Mouse (Mus musculus) large intestine, adult 2 months (tissue): ENCODE data around the gene Gpat3. TPM values are rescaled to one million over a fixed set of nuclear protein-coding genes. Genes with fewer than 3 reads are reported as not detected.
A peak's percentile ranks its signal among the peaks of the same experiment; 100 is the strongest.

Experiments
- DNase-seq: peaks from one replicate; pipeline ENCODE4 v3.0.0-alpha.2; 2012; ENCODE audit warnings: low read depth, low spot score
- WGBS: fragments of 180-500 bp; shearing (Covaris S2); methylation state at CpG from one replicate; pipeline ENCODE4 v1.1.7; 2018; 5-methylcytosine and 5-hydroxymethylcytosine counted together
- polyA plus RNA-seq: library from polyadenylated mRNA; depleted of rRNA; stranded (reverse); fragments of >200 nt; gene quantifications from 2 replicates; pipeline ENCODE4 v1.2.3, GENCODE M21; 2012; rRNA removed

Gene Gpat3
- polyA plus RNA-seq, 1 experiment, result 21.0 TPM

DNA sequence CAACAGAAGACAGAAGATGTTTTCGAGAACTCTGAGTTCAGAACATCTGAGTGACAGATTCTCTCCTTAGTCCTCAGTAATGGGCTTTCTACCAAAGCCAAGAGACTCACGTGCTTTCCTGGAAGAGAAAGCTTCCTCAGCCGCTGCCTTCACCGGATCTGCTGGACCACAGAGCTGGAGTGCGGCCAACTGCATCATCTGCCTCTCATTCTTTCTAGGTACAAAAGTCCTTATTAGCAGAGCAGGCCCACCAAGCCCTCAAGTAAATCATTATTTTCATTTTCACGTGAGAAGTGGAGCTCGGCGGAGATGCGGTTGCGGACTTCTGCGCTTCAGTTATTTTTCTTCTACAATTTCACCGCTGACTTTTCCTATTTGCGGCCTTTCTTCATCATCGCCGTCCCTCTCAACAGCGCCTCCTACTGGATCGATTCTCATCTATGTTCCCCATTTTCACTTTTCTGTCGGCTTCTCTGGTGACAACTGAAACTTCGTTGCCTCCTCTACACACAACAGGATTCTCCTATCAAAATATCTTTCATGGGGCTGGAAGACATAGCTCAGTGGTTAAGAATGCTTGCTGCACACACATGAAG, 66.1 kb downstream of the Gpat3 start:
- no peak for DNase-seq

DNA sequence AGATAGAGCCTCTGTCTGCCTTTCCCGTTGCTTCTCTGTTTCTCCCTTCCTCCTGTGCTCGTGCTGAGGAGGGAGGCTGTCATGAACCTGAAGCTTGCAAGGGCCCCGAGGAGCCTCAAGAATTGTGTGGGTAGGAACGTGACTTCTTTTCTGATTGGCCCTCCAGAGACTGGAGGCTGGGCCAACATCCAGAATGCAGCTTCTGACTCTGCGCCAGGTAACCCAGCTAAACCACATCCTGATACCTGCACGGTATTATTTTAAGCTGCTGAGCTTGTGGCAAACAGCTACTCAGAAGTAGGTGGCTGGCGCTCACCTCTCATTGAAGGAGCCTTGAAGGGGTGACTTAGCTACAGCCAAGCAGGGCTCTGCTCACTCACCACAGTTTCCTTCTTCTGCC, 66.9 kb downstream of the Gpat3 start:
- no peak for DNase-seq

More for the DNA sequence above, 66.1 kb downstream of the Gpat3 start:
- 83% methylated on average over 19 of the region's 19 CpGs for WGBS

DNA sequence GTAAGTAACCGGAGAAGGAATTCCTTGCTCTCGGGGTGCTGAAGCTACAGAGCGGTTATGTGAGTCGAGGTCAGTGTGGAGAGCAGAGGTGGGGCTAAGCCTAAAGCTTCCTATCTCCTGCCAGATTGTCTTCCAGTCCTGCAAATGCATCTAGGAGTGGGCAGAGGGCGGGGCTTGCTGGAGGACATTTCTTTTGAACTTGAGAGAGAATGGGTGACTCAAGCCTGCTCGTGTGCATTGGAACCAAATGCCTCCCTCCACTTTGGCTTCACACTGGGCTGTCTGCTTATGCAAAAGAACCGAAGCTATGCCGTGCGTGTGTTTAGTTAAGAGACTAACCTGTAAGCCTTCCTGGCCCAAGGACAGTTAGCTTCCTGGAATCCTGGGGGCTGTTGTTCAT, 67.8 kb downstream of the Gpat3 start:
- 67% methylated on average over 9 of the region's 9 CpGs for WGBS
- DNase-seq, result no peak

More for the DNA sequence above, 66.9 kb downstream of the Gpat3 start:
- WGBS, result 79% methylated on average over 7 of the region's 7 CpGs

DNA sequence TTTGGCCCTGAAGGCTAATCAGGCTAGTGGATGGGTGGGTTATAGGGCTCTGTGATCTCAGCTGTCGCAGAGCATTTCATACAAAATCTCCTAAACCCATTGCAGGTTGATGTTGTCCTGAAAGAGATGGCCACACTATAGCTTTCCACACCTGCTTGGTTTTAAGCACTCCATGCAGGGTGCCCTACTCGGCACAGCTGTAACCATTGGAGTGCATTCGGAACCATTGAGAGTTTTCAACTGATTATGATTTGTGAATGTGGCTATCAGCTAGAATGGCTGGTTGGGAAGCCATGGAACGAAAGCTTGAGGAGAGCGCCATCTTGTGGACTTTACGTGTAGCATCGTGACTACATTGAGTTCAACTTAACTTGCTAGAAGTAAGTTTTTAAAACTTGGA, 69.5 kb downstream of the Gpat3 start:
- 15% methylated on average over 7 of the region's 7 CpGs for WGBS
- DNase-seq, result peak; percentile 54

DNA sequence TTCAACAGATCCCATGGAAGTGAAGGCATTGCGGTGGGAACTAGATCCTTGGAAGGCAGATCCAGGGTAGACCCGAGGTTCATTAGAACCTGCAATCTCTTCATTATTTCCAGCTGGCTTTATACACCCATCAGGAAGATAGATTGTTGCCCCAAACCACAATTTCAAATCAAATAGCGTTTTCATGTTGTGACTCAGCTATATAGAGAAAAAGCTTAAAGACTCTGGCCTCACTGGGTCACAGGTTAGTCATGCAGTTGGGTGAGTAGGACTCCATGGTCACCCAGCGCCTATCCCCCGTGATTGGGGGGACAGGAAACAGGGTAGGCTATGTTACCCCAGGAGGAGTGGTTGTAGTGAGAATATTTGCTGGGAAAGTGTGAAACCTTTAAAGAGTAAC, 69.9 kb downstream of the Gpat3 start:
- WGBS, result 37% methylated on average over 5 of the region's 5 CpGs
- DNase-seq, result no peak

DNA sequence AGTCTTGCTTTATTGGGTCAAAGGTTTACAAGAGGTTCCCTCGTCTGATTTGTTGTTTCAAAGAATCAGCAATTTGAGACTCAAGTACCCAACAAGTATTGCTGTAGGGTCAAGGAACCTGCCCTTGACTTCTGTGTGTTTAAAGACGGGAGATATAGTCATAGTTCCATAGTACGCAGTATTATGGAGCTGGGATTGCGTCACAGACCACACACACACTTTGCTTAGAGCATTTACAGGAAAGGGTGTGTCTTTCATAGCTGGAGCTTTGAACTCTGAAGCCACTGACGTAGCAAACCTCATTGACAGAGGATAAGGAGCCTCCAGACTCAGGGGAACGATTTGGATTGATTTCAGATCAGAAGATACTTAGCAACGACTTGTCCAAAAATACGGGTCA, 70.9 kb downstream of the Gpat3 start:
- WGBS, result 12% methylated on average over 8 of the region's 8 CpGs
- DNase-seq, result peak; percentile 73

DNA sequence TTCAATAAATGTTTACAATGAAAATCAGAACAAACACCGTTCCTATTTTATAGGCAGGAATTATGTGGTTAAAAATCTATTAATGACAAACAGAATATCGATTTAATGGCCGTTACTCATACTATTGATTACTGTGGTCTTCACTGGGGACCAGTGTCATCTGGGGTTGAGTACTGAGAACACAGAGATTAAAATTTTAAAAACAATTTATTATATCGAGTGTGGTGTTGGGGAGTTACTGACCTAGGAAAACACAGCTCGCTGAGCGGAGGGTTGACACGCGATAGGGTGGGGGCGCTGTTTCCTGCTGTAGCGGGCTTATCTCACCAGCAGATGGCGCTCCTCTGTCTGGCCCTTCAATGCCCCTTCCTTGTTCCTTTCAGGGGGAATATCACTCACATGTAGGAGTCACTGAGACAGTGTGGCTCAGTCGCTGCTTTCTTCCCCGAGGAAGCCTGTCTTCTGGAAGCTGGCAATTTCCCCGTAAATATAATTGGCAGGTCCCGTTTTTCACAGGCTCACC, 71.8 kb downstream of the Gpat3 start:
- no peak for DNase-seq
- WGBS, result 19% methylated on average over 15 of the region's 15 CpGs

DNA sequence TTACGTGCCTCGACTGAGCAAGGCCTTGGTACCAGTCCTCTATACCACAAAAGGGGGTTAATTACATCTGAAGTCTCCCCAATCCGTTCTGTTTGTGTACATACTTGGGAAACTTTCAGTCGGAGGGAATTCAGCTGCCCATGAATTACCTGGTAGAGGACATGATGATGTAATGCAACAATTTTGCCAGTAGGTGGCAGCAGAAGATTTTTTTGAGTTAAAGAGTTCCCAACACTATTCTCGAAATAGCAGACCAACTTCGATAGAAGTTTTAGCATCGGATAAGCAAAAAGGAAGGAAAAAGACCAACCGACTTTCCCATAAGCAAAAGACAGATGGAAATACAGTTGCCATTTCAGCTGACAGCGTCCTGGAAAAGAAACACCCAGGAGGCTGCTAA, 73.6 kb downstream of the Gpat3 start:
- WGBS, result 15% methylated on average over 9 of the region's 9 CpGs
- DNase-seq, result peak; percentile 52

DNA sequence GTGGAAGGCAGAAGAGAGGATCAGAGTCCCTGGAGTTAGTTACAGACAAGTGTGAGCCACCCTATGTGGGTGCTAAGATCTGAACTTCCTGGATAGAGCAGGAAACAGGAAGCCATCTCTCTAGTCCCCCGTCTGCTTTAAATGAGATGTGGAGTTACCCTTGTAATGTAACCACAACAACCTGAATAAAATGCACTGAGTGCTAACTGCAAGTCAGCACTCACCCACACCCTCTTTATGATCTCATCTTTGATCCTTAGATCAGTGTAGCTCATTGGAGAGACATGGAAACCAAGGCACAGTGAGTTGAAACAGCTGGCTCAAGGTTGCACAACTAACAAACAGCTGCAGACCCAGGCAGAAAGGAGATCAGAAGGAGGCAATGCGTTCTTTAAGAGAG, 84.2 kb downstream of the Gpat3 start:
- 46% methylated on average over 2 of the region's 2 CpGs for WGBS
- DNase-seq, result no peak

DNA sequence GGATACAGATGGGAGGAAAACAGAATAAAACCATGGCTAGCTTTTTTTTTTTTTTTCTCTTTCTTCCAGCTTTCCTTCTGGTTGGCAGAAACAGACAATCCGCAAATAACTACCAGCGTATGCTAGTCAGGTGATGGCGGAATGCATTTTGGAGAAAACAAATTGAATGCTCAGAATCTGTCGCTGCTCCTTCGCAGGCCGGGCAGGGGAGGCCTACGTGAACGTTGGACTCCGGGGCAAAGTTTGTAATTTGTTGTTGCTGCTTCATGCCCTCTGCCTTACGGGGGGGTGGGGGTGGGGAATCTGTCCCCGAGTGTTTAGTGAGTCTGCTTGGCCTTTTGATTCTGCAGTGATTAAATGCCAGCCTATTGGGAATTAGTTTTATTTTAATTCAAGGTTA, 98.2 kb downstream of the Gpat3 start:
- 56% methylated on average over 11 of the region's 11 CpGs for WGBS
- DNase-seq, result no peak

DNA sequence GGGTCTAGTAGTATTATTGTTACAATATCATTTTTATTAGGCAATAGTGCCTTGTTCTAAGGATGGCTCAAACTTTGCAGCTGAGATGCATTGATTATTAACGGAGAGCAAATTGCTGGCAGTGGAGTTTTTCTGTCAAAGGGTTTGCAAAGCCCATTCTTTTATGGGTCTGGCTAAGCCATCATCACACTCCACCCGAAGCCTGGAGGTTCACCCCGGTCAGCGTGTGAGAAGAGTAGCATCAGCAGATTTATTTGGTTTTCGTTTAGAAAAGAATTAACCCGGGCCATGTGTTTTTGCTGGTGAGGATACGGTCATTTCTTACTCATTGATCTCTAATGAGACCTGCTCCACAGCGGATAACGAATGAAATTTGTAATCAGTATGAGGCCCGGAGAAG, 99.8 kb downstream of the Gpat3 start:
- no peak for DNase-seq
- 63% methylated on average over 10 of the region's 10 CpGs for WGBS

Other genes starting within 250 kb of the Gpat3 start
- gene Coq2, start 170.6 kb upstream of the Gpat3 start, polyA plus RNA-seq, result 46.8 and 56.9 TPM in 2 replicates
- gene Hpse, start 126.0 kb upstream of the Gpat3 start, polyA plus RNA-seq, result 5.8 and 7.5 TPM in 2 replicates
- 5.5 and 5.9 TPM in 2 replicates for gene Helq, start 47.1 kb upstream of the Gpat3 start, polyA plus RNA-seq
- gene Mrps18c, start 47.1 kb upstream of the Gpat3 start, polyA plus RNA-seq, result 23.2 and 34.4 TPM in 2 replicates
- 3.3 and 4.8 TPM in 2 replicates for gene Abraxas1, start 24.7 kb upstream of the Gpat3 start, polyA plus RNA-seq